Mouse (Mus musculus) CH12.LX (cell line): Measurements from ENCODE around the gene Tmem243. TPM values are rescaled to one million over a fixed set of nuclear protein-coding genes. Genes with fewer than 3 reads are reported as not detected.

Experiments used
- DNase-seq: peaks from one replicate; pipeline ENCODE4 v3.0.0-alpha.2; 2013; ENCODE audit errors: extremely low read depth
- H3K27ac ChIP-seq: 2 replicates; pipeline ENCODE4 v1.5.1; 2012; ENCODE audit warnings: low read depth, mild to moderate bottlenecking, control low read depth, moderate library complexity; ENCODE audit not compliant: insufficient read depth
- H3K27me3 ChIP-seq: replicated peaks from 2 replicates; pipeline ENCODE3; 2012; ENCODE audit warnings: inconsistent platforms
- H3K36me3 ChIP-seq, 2 experiments: replicated peaks in 1 of 2; 2 replicates each; pipeline versions ENCODE3 to v1.6.1; 2012; ENCODE audit warnings: inconsistent platforms in 1 of 2, low read length in 1 of 2, mild to moderate bottlenecking in 1 of 2, mixed read lengths in 1 of 2, moderate library complexity in 1 of 2; ENCODE audit not compliant: control insufficient read depth in 1 of 2, insufficient read depth in 1 of 2
- H3K4me1 ChIP-seq, 2 experiments: 2 replicates each; pipeline ENCODE4 v1.6.1; 2012; ENCODE audit warnings: inconsistent platforms in 1 of 2, moderate library complexity in 1 of 2; ENCODE audit not compliant: insufficient read depth in 2 of 2, control insufficient read depth in 1 of 2
- H3K4me2 ChIP-seq: 2 replicates; pipeline ENCODE4 v1.6.1; 2012; ENCODE audit warnings: low read depth, mild to moderate bottlenecking, control low read depth; ENCODE audit not compliant: poor library complexity, insufficient read depth, severe bottlenecking
- H3K4me3 ChIP-seq, 3 experiments: fragments of 150-350 bp in 1 of 3; sonication (generic) in 1 of 3; replicated peaks in 1 of 3; 2 replicates each; pipeline versions ENCODE3 to v1.5.1; 2011 to 2012; ENCODE audit warnings: low read depth in 2 of 3, low read length in 2 of 3, mild to moderate bottlenecking in 2 of 3, moderate library complexity in 2 of 3, control low read depth in 1 of 3, improper control_type of control experiment in 1 of 3, inconsistent platforms in 1 of 3, mixed read lengths in 1 of 3; ENCODE audit not compliant: poor library complexity in 1 of 3
- H3K79me2 ChIP-seq: replicated peaks from 2 replicates; pipeline ENCODE4 v1.6.1; 2012; ENCODE audit warnings: mild to moderate bottlenecking, moderate library complexity; ENCODE audit not compliant: control insufficient read depth, poor library complexity, insufficient read depth, severe bottlenecking; ENCODE audit errors: extremely low read depth
- H3K9ac ChIP-seq: 2 replicates; pipeline ENCODE4 v1.6.1; 2012; ENCODE audit warnings: low read depth, mild to moderate bottlenecking, control low read depth, moderate library complexity; ENCODE audit not compliant: insufficient read depth
- H3K9me3 ChIP-seq: replicated peaks from 2 replicates; pipeline ENCODE3; 2012; ENCODE audit warnings: low read length, inconsistent platforms, mixed read lengths
- CTCF ChIP-seq, 2 experiments: IDR thresholded peaks in 1 of 2; conservative IDR thresholded peaks in 1 of 2; 2 replicates each; pipeline ENCODE4 v1.5.1; 2011 to 2012; ENCODE audit warnings: low read depth in 2 of 2, low read length in 2 of 2, improper control_type of control experiment in 1 of 2, inconsistent platforms in 1 of 2, mild to moderate bottlenecking in 1 of 2, moderate library complexity in 1 of 2
- E2F4 ChIP-seq: IDR thresholded peaks from 2 replicates; pipeline ENCODE4 v1.6.1; 2011; ENCODE audit warnings: low read depth, low read length, improper control_type of control experiment; ENCODE audit not compliant: insufficient replicate concordance
- ELF1 ChIP-seq: IDR thresholded peaks from 2 replicates; pipeline ENCODE4 v1.6.1; 2014; ENCODE audit warnings: low read depth, mild to moderate bottlenecking, inconsistent platforms, low read length, improper control_type of control experiment
- ETS1 ChIP-seq: conservative IDR thresholded peaks from 2 replicates; pipeline ENCODE4 v1.6.1; 2012; ENCODE audit warnings: low read depth, mild to moderate bottlenecking, inconsistent platforms, low read length, improper control_type of control experiment, moderate library complexity
- MAFK ChIP-seq: IDR thresholded peaks from 2 replicates; pipeline ENCODE4 v1.6.1; 2011; ENCODE audit warnings: low read length, improper control_type of control experiment; ENCODE audit not compliant: insufficient replicate concordance
- MAX ChIP-seq: IDR thresholded peaks from 2 replicates; pipeline ENCODE4 v1.6.1; 2011; ENCODE audit warnings: low read length, improper control_type of control experiment
- MAZ ChIP-seq: IDR thresholded peaks from 2 replicates; pipeline ENCODE4 v1.6.1; 2012; ENCODE audit warnings: low read depth, mild to moderate bottlenecking, inconsistent platforms, low read length, improper control_type of control experiment, moderate library complexity
- MYC ChIP-seq: IDR thresholded peaks from 2 replicates; pipeline ENCODE4 v1.6.1; 2011; ENCODE audit warnings: low read depth, mild to moderate bottlenecking, improper control_type of control experiment, low read length
- NRF1 ChIP-seq: IDR thresholded peaks from 2 replicates; pipeline ENCODE4 v1.6.1; 2014; ENCODE audit warnings: low read depth, mild to moderate bottlenecking, inconsistent platforms, low read length, improper control_type of control experiment, moderate library complexity
- PAX5 ChIP-seq: IDR thresholded peaks from 2 replicates; pipeline ENCODE4 v1.6.1; 2012; ENCODE audit warnings: low read length, inconsistent platforms, mixed read lengths
- POLR2A ChIP-seq: IDR thresholded peaks from 2 replicates; pipeline ENCODE4 v1.6.1; 2011; ENCODE audit warnings: low read depth, mild to moderate bottlenecking, improper control_type of control experiment, low read length
- POLR2AphosphoS2 ChIP-seq: IDR thresholded peaks from 2 replicates; pipeline ENCODE4 v1.6.1; 2011; ENCODE audit warnings: low read depth, low read length, improper control_type of control experiment
- RAD21 ChIP-seq: IDR thresholded peaks from 2 replicates; pipeline ENCODE4 v1.6.1; 2011; ENCODE audit warnings: low read depth, mild to moderate bottlenecking, low read length, improper control_type of control experiment, moderate library complexity
- SMC3 ChIP-seq: IDR thresholded peaks from 2 replicates; pipeline ENCODE4 v1.6.1; 2011; ENCODE audit warnings: low read depth, low read length, improper control_type of control experiment
- USF1 ChIP-seq: IDR thresholded peaks from 2 replicates; pipeline ENCODE4 v1.6.1; 2014; ENCODE audit warnings: low read depth, mild to moderate bottlenecking, inconsistent platforms, low read length, improper control_type of control experiment
- ZC3H11A ChIP-seq: IDR thresholded peaks from 2 replicates; pipeline ENCODE4 v1.6.1; 2012; ENCODE audit warnings: low read depth, mild to moderate bottlenecking, inconsistent platforms, low read length, improper control_type of control experiment
- ZKSCAN1 ChIP-seq: IDR thresholded peaks from 2 replicates; pipeline ENCODE4 v1.6.1; 2012; ENCODE audit warnings: low read depth, inconsistent platforms, low read length, improper control_type of control experiment, borderline replicate concordance
- ZMIZ1 ChIP-seq: IDR thresholded peaks from 2 replicates; pipeline ENCODE4 v1.6.1; 2012; ENCODE audit warnings: low read depth, mild to moderate bottlenecking, inconsistent platforms, low read length, improper control_type of control experiment
- dilution Hi-C: fragments of 300-500 bp; cut with MboI; formaldehyde crosslinking; loops from 2 replicates; pipeline ENCODE4 v1.14.3; 2020; ENCODE audit warnings: low sequenced_read_pairs; ENCODE audit not compliant: extremely low pct_unique_long_range_greater_than_20kb, extremely low pct_ligation_motif_present
- in situ Hi-C: fragments of 300-500 bp; cut with MboI; formaldehyde crosslinking; loops from 3 replicates; pipeline ENCODE4 v1.14.3; 2019; ENCODE audit warnings: low sequenced_read_pairs, low pct_ligation_motif_present, low pct_unique_long_range_greater_than_20kb, mixed read lengths
- polyA plus RNA-seq: library from polyadenylated mRNA; unstranded; fragments of >175 nt; gene quantifications from 2 replicates; pipeline ENCODE4 v1.2.1, GENCODE M21; 2012; ENCODE audit warnings: low read depth; ENCODE audit not compliant: insufficient read length
- total RNA-seq, 2 experiments: library from RNA; depleted of rRNA; stranded (reverse); fragments of 300-350 nt in 1 of 2; fragments of >200 nt in 1 of 2; gene quantifications; 2 replicates each; pipeline ENCODE4 v1.2.3; 2012 to 2014

Gene Tmem243
- total and polyA plus RNA-seq, 3 experiments, result 74.7 to 107 (median 87.0) TPM

GRCm38 (mm10) chr5:9140724-9141123, 40.3 kb downstream of the Tmem243 start:
- in situ Hi-C loops (no loop called here), dilution Hi-C loops (no loop called here)
- H3K36me3 ChIP-seq, result peaks cover 43 to 75% of the 10 kb centered on the region in 2 experiments
- no peak overlapping the region for H3K4me3 ChIP-seq
- H3K27me3 ChIP-seq, result no peaks in the 10 kb centered on the region
- DNase-seq, result no peak
- H3K4me2 ChIP-seq, result no peak overlapping the region
- H3K9me3 ChIP-seq, result no peaks in the 10 kb centered on the region
- no peaks in the 10 kb centered on the region; the same call in 1 of the 2 replicates for H3K79me2 ChIP-seq
- TF ChIP-seq PAX5, result no peak
- H3K9ac ChIP-seq, result no peak overlapping the region
- H3K4me1 ChIP-seq, result no peaks in the 10 kb centered on the region
- no peak overlapping the region for H3K27ac ChIP-seq

DNA sequence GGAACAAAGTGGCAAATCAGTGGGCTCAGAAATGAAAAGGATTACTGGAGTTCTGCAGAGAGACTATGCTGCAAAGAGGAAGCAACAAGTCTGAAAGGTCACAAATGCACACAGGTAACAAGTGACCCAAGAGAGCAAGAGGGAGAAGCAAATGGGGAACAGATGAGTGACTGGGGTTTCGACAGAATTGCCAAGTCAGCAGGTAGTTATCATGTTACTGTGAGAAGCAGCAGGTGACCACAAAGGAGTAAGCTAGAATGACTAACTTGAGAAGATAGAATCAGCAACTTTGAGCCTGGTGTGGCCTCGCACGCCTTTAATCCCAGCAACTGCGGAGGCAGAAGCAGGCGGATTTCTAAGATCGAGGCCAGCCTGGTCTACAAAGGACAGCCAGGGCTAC, 41.9 kb downstream of the Tmem243 start:
- Histone ChIP-seq H3K27ac (no peak overlapping the region), H3K9me3 (no peaks in the 10 kb centered on the region), H3K4me3 (no peak overlapping the region), H3K79me2 (no peaks in the 10 kb centered on the region; the same call in 1 of the 2 replicates), H3K9ac (no peak overlapping the region), H3K27me3 (no peaks in the 10 kb centered on the region), H3K36me3 (peaks cover 39 to 71% of the 10 kb centered on the region in 2 experiments), H3K4me1 (no peaks in the 10 kb centered on the region)
- dilution Hi-C loops, result no loop called here
- TF ChIP-seq USF1, result no peak
- peak; percentile 77 for TF ChIP-seq MAFK
- TF ChIP-seq, all 38 proteins: peak for 1
- DNase-seq, result no peak
- in situ Hi-C loops, result no loop called here
- H3K4me2 ChIP-seq, result no peak overlapping the region

GRCm38 (mm10) chr5:9149273-9149850, 48.9 kb downstream of the Tmem243 start:
- H3K4me3 ChIP-seq, result no peak overlapping the region
- H3K9me3 ChIP-seq, result no peaks in the 10 kb centered on the region
- peaks cover 28% of the 10 kb centered on the region for H3K79me2 ChIP-seq
- no peak overlapping the region for H3K27ac ChIP-seq
- in situ Hi-C loops (no loop called here), dilution Hi-C loops (no loop called here)
- H3K4me1 ChIP-seq, result no peaks in the 10 kb centered on the region
- no peak overlapping the region for H3K4me2 ChIP-seq
- DNase-seq, result no peak
- no peak overlapping the region for H3K9ac ChIP-seq
- peaks cover 36 to 77% of the 10 kb centered on the region in 2 experiments for H3K36me3 ChIP-seq
- no peaks in the 10 kb centered on the region for H3K27me3 ChIP-seq
- TF ChIP-seq MAX, result no peak
- no peak for TF ChIP-seq MYC
- TF ChIP-seq RAD21, result no peak
- TF ChIP-seq E2F4, result no peak
- no peak for TF ChIP-seq POLR2AphosphoS2
- TF ChIP-seq MAFK, result no peak
- TF ChIP-seq ZKSCAN1, result no peak
- TF ChIP-seq SMC3, result no peak
- no peak for TF ChIP-seq ELF1
- TF ChIP-seq MAZ, result no peak
- no peak for TF ChIP-seq CTCF (conservative IDR thresholded peaks at IDR 0.05 in 1 of 2, IDR thresholded peaks at IDR 0.05 in 1 of 2; ENCODE audit: low read depth in 2 of 2, low read length in 2 of 2)
- no peak for TF ChIP-seq ZMIZ1
- TF ChIP-seq POLR2A, result no peak
- TF ChIP-seq NRF1, result no peak
- no peak for TF ChIP-seq ZC3H11A
- TF ChIP-seq ETS1, result no peak
